In the genomic region with DNA sequence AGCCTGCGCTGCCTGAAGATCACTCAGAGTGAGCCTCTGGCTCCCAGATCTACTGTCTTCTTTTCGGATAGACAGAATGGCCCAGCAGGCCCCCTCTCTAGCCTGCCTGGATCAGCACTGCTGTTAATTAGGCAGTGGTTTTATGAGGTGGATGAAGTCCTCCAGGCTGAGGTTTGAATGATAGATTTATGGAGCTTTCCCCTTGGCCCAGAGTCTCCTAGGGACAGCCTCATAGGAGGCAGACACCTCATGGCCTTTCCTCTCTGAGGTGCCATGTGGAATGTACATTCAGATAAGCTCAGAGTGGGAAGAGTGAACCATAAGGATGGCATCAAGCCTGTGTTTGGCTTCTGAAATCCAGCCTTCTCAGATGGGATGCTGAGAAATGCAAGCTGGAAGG, we compare ENCODE assay signal across 19 mouse cellular contexts.
"Had no signal": no experiment of that assay in that cellular context is flagged by ENCODE, and none has a peak within 500 bp of the region (broad histone marks: within the 10 kb centered on the region; RNA-seq: fewer than 3 reads in every experiment).

No protein-coding gene starts in this region.

- H3K4me3 ChIP-seq: layer of hippocampus, adult 2 months; limb, embryonic 13.5 days; liver, embryonic 12.5 days; liver, embryonic 15.5 days; lung, embryonic 15.5 days; megakaryocyte, embryonic 14.5 days; stomach, embryonic 15.5 days had no signal

- H3K4me1 ChIP-seq: liver, embryonic 12.5 days; liver, embryonic 15.5 days; lung, embryonic 15.5 days; megakaryocyte, embryonic 14.5 days; stomach, embryonic 15.5 days had no signal

- H3K9me3 ChIP-seq: limb, embryonic 13.5 days; liver, embryonic 12.5 days; liver, embryonic 15.5 days; lung, embryonic 15.5 days; megakaryocyte, embryonic 14.5 days; stomach, embryonic 15.5 days had no signal

- ATAC-seq: hindbrain, postnatal 0 days; inflammation-experienced regulatory T-cells, adult 6 months; intestine, embryonic 16.5 days; liver, embryonic 12.5 days had no signal

- DNase-seq: kidney, adult 2 months; layer of hippocampus, adult 9-11 months; liver; lung, adult 18-20 months; lung, postnatal 10 days; lung, postnatal 36 days; midbrain, embryonic 14.5 days; thymus, postnatal 36 days had no signal

- H3K36me3 ChIP-seq: limb, embryonic 13.5 days; liver, embryonic 12.5 days; liver, embryonic 15.5 days; lung, embryonic 15.5 days; stomach, embryonic 15.5 days had no signal

- H3K27me3 ChIP-seq: liver, embryonic 12.5 days; liver, embryonic 15.5 days; lung, embryonic 15.5 days; megakaryocyte, embryonic 14.5 days; stomach, embryonic 15.5 days had no signal

- H3K9ac ChIP-seq: limb, embryonic 13.5 days; liver, embryonic 12.5 days; liver, embryonic 15.5 days; lung, embryonic 15.5 days; stomach, embryonic 15.5 days had no signal

- H3K27ac ChIP-seq: hindbrain, postnatal 0 days; layer of hippocampus, adult 2 months; liver, embryonic 12.5 days; liver, embryonic 15.5 days; lung, embryonic 15.5 days; stomach, embryonic 15.5 days had no signal

- H3K4me2 ChIP-seq: limb, embryonic 13.5 days; liver, embryonic 12.5 days; liver, embryonic 15.5 days; lung, embryonic 15.5 days; midbrain, embryonic 11.5 days; stomach, embryonic 15.5 days had no signal
